Mouse (Mus musculus) gastrocnemius, adult 18-20 months (tissue): ENCODE data around the gene Tmtc4. TPM values are rescaled to one million over a fixed set of nuclear protein-coding genes. Genes with fewer than 3 reads are reported as not detected.

Experiments
- DNase-seq: peaks from one replicate; pipeline ENCODE4 v3.0.0; 2021; ENCODE audit warnings: low spot score
- total RNA-seq, 2 experiments: library from RNA; stranded (reverse); gene quantifications; 2 replicates each; pipeline ENCODE4 v1.2.3; 2021

Gene Tmtc4
- total RNA-seq, 2 experiments from 2014 or later, result 2.3 to 3.3 TPM

- peak; percentile 27 for DNase-seq
These were observed 108.8 kb downstream of the Tmtc4 start for GRCm38 (mm10) chr14:122875056-122875455.

GRCm38 (mm10) chr14:122872612-122873011 is 111.2 kb downstream of the Tmtc4 start:
- no peak for DNase-seq

GRCm38 (mm10) chr14:122871841-122872580 is 111.8 kb downstream of the Tmtc4 start:
- DNase-seq, result no peak

GRCm38 (mm10) chr14:122869831-122870230 is 114.0 kb downstream of the Tmtc4 start:
- no peak for DNase-seq

Other genes starting within 250 kb of the Tmtc4 start
- gene Ggact, start 70.3 kb downstream of the Tmtc4 start, total RNA-seq, result 10 to 100 TPM; 16.1 to 18.6 TPM